Comparison of ENCODE assay signal across 28 mouse cellular contexts in genomic region chr3:50132204-50132603, GRCm38 (mm10).
"Had no signal": no experiment of that assay in that cellular context is flagged by ENCODE, and none has a peak within 500 bp of the region (broad histone marks: within the 10 kb centered on the region; RNA-seq: fewer than 3 reads in every experiment).

No protein-coding gene starts in this region.

- H3K4me2 ChIP-seq: embryonic facial prominence, embryonic 12.5 days; embryonic facial prominence, embryonic 13.5 days; embryonic facial prominence, embryonic 15.5 days; forebrain, embryonic 12.5 days; forebrain, embryonic 13.5 days; forebrain, embryonic 15.5 days had no signal

- H3K4me3 ChIP-seq: embryonic facial prominence, embryonic 10.5 days; embryonic facial prominence, embryonic 12.5 days; embryonic facial prominence, embryonic 13.5 days; embryonic facial prominence, embryonic 15.5 days; erythroblast, embryonic 14.5 days; forebrain, embryonic 10.5 days; forebrain, embryonic 12.5 days; forebrain, embryonic 13.5 days; forebrain, embryonic 15.5 days; gastrocnemius, adult 2 months had no signal

- H3K9ac ChIP-seq: embryonic facial prominence, embryonic 12.5 days; embryonic facial prominence, embryonic 13.5 days; embryonic facial prominence, embryonic 15.5 days; forebrain, embryonic 12.5 days; forebrain, embryonic 13.5 days; forebrain, embryonic 15.5 days; forebrain, postnatal 0 days had no signal

- H3K9me3 ChIP-seq: embryonic facial prominence, embryonic 10.5 days; embryonic facial prominence, embryonic 12.5 days; embryonic facial prominence, embryonic 13.5 days; embryonic facial prominence, embryonic 15.5 days; forebrain, embryonic 10.5 days; forebrain, embryonic 12.5 days; forebrain, embryonic 13.5 days; forebrain, embryonic 15.5 days had no signal

- DNase-seq: cerebellum, adult 2 months; cerebellum, adult 8-10 months; cerebellum, adult 9-10 months; cerebellum, adult 9-11 months; cerebellum, postnatal 10 days; cerebellum, postnatal 14 days; cerebellum, postnatal 25 days; cerebellum, postnatal 36 days; embryo, embryonic 11 days; forebrain, postnatal 0 days; gastrocnemius, adult 2 months; gastrocnemius, postnatal 10 days; gastrocnemius, postnatal 14 days; gastrocnemius, postnatal 25 days; gastrocnemius, postnatal 36 days; heart, adult 11 months; heart, adult 18-20 months had no signal

- H3K36me3 ChIP-seq: embryonic facial prominence, embryonic 10.5 days; embryonic facial prominence, embryonic 12.5 days; embryonic facial prominence, embryonic 13.5 days; embryonic facial prominence, embryonic 15.5 days; forebrain, embryonic 10.5 days; forebrain, embryonic 12.5 days; forebrain, embryonic 15.5 days had no signal

- H3K27ac ChIP-seq: embryonic facial prominence, embryonic 10.5 days; embryonic facial prominence, embryonic 12.5 days; embryonic facial prominence, embryonic 13.5 days; embryonic facial prominence, embryonic 15.5 days; forebrain, embryonic 10.5 days; forebrain, embryonic 12.5 days; forebrain, embryonic 13.5 days; forebrain, embryonic 15.5 days; gastrocnemius, adult 2 months had no signal

- H3K4me1 ChIP-seq: embryonic facial prominence, embryonic 10.5 days; embryonic facial prominence, embryonic 12.5 days; embryonic facial prominence, embryonic 13.5 days; embryonic facial prominence, embryonic 15.5 days; forebrain, embryonic 12.5 days; forebrain, embryonic 13.5 days; forebrain, embryonic 15.5 days had no signal

- H3K27me3 ChIP-seq: embryonic facial prominence, embryonic 12.5 days; embryonic facial prominence, embryonic 13.5 days; embryonic facial prominence, embryonic 15.5 days; forebrain, embryonic 12.5 days; forebrain, embryonic 13.5 days; forebrain, embryonic 15.5 days had no signal

- ATAC-seq: forebrain, embryonic 13.5 days; forebrain, embryonic 14.5 days; forebrain, embryonic 15.5 days; forebrain, embryonic 16.5 days; forebrain, postnatal 0 days had no signal
